Mouse (Mus musculus): ENCODE measurements at regions not wholly inside any gene's neighbourhood (a gene's known extent, or its start where the extent isn't known, plus 50 kb on each side); places are given as distances from the start of the nearest gene placed in this dataset.

DNA sequence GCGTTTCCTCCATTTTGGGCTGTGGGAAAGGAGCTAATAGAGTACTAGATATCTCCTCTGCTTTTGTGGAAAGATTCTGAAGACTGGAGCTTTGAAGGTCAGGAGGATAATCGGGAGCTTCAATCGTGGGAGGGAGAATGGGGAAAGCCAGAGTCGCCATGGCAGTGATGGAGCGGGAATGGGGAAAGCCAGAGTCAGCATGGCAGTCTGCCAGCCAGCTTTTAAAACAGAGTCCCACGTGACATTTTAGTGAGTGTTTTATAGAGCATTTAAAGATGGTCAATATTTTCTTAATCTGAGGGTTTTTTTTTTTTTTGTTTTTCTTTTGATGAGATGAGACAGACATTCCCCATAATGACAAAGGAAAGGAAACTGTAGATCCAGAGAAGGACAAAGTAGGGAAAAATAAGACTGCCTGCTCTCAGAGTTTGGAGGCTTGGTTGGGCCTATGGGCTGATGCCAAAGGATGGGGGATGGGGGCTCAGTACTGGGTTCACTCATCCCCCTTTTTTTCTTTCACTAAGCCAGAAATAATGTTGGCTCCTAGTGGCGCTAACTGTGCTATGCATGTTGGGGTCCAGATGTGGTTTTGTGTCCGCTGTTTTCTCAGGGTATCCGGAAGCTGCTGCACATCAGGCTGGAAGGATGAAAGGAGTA, 630.2 kb upstream of the Klhl1 start:
- TF ChIP-seq CTCF (IDR thresholded peaks at IDR 0.05; ENCODE audit: low read depth) (no peak), EP300 (optimal IDR thresholded peaks at IDR 0.05) (no peak)
